In the genomic region with DNA sequence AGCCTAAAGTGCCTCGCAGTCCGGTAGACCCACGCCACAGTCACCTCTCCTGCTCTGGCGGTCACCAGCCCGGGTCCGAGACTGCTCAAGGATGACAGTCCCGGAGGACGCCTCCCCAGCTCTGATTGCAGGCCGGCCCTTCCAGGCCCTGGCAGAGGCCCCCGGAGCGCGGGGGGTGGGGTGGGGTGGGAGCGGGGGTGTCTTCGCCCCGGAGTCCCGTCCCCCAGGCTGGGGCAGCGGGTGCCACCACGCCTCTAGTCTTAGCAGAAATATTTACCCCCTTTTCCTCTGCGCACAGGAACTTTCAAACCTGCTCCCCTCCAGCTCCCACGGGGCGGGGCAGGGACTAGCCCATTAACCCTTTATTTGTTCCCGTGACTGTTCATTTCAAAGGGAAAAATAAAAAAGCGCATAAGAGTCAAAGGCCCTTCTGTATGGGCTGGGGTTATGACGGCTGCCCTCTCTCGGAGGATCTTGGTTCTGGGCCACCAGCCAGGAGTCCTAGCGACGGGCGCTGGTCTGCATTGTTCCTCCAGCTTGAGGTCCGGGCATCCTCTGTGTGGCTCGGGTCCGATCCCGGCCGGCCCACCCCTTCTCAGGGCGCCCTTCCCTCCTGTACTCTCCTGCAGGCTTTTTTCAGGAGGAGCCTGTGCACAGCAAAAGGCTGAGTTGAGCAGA, we compare ENCODE assay signal across 9 mouse cellular contexts. TPM values are rescaled to one million over a fixed set of nuclear protein-coding genes. Genes with fewer than 3 reads are reported as not detected.
DNase-seq lines count a peak whose midpoint lies in the region; ATAC-seq and TF ChIP-seq lines count a peak whose summit lies in the region.
"Had no signal": no experiment of that assay in that cellular context is flagged by ENCODE, and none has a peak within 500 bp of the region (broad histone marks: within the 10 kb centered on the region; RNA-seq: fewer than 3 reads in every experiment).

No protein-coding gene starts in this region.

- peak; percentile 19 for ATAC-seq in forebrain, postnatal 0 days
- peak; percentile 85 for ATAC-seq in hindbrain, embryonic 15.5 days (ENCODE audit: low FRiP score, low read depth)
- peak; percentile 71 for ATAC-seq in stomach, embryonic 16.5 days (ENCODE audit: insufficient read depth, low FRiP score)

- peak; percentile 38 for DNase-seq in layer of hippocampus, adult 11-12 months (ENCODE audit: low spot score)
- no peak for DNase-seq in layer of hippocampus, adult 9-10 months (ENCODE audit: low spot score)
- DNase-seq in cerebellum, adult 18-20 months, result peak; percentile 70 to 72
- DNase-seq in forebrain, postnatal 0 days, result no peak
- DNase-seq in limb, embryonic 10.5 days (ENCODE audit: low spot score), result peak; percentile 76
- DNase-seq in midbrain, embryonic 10.5 days (ENCODE audit: low spot score), result peak; percentile 74

- peak overlapping the region; percentile 100 for H3K4me2 ChIP-seq in forebrain, postnatal 0 days (ENCODE audit: low read depth)
- peak overlapping the region; percentile 95 for H3K4me2 ChIP-seq in hindbrain, embryonic 15.5 days
- peak overlapping the region; percentile 94 for H3K4me2 ChIP-seq in stomach, embryonic 16.5 days (ENCODE audit: low read depth, low read length)

- H3K9me3 ChIP-seq in forebrain, postnatal 0 days (ENCODE audit: low read length), result no peaks in the 10 kb centered on the region
- no peaks in the 10 kb centered on the region for H3K9me3 ChIP-seq in hindbrain, embryonic 15.5 days
- no peaks in the 10 kb centered on the region for H3K9me3 ChIP-seq in limb, embryonic 10.5 days (replicated peaks)
- H3K9me3 ChIP-seq in midbrain, embryonic 10.5 days (replicated peaks), result no peaks in the 10 kb centered on the region
- H3K9me3 ChIP-seq in stomach, embryonic 16.5 days (replicated peaks; ENCODE audit: control insufficient read depth, low read length), result no peaks in the 10 kb centered on the region
- H3K9me3 ChIP-seq: G1E had no signal

- 0 out of 2 replicates have a peak, but pooled peaks have one; percentile 34 for TF ChIP-seq CTCF in forebrain, postnatal 0 days (IDR thresholded peaks at IDR 0.05; ENCODE audit: low read depth)

- H3K9ac ChIP-seq in forebrain, postnatal 0 days, result peak overlapping the region; percentile 59
- peak overlapping the region; percentile 53 for H3K9ac ChIP-seq in hindbrain, embryonic 15.5 days
- peak overlapping the region; percentile 59 for H3K9ac ChIP-seq in stomach, embryonic 16.5 days (ENCODE audit: low read length)

- H3K36me3 ChIP-seq in forebrain, postnatal 0 days (ENCODE audit: insufficient read depth), result no peaks in the 10 kb centered on the region
- H3K36me3 ChIP-seq in hindbrain, embryonic 15.5 days, result no peaks in the 10 kb centered on the region
- H3K36me3 ChIP-seq in limb, embryonic 10.5 days, result no peaks in the 10 kb centered on the region
- no peaks in the 10 kb centered on the region for H3K36me3 ChIP-seq in midbrain, embryonic 10.5 days
- no peaks in the 10 kb centered on the region for H3K36me3 ChIP-seq in stomach, embryonic 16.5 days (ENCODE audit: control insufficient read depth, insufficient read depth, low read length)
- H3K36me3 ChIP-seq: G1E had no signal

- H3K4me1 ChIP-seq in forebrain, postnatal 0 days (ENCODE audit: insufficient read depth), result 0 out of 2 replicates have a peak, but pooled peaks cover 7% of the 10 kb centered on the region
- peaks cover 27% of the 10 kb centered on the region for H3K4me1 ChIP-seq in hindbrain, embryonic 15.5 days (replicated peaks)
- H3K4me1 ChIP-seq in limb, embryonic 10.5 days, result peaks cover 28% of the 10 kb centered on the region
- H3K4me1 ChIP-seq in midbrain, embryonic 10.5 days, result peaks cover 28% of the 10 kb centered on the region
- H3K4me1 ChIP-seq in stomach, embryonic 16.5 days (ENCODE audit: control insufficient read depth, insufficient read depth, low read length), result peaks cover 12% of the 10 kb centered on the region; the same call in 1 of the 2 replicates

- peak overlapping the region; percentile 49 for H3K4me3 ChIP-seq in forebrain, postnatal 0 days (ENCODE audit: low read depth, low read length)
- peak overlapping the region; percentile 49 for H3K4me3 ChIP-seq in hindbrain, embryonic 15.5 days
- H3K4me3 ChIP-seq in limb, embryonic 10.5 days, result peak overlapping the region; percentile 66
- peak overlapping the region; percentile 70 for H3K4me3 ChIP-seq in midbrain, embryonic 10.5 days
- peak overlapping the region; percentile 45 for H3K4me3 ChIP-seq in stomach, embryonic 16.5 days (replicated peaks; ENCODE audit: low read length)

- peak overlapping the region; percentile 45; the same call in 1 of the 2 replicates for H3K27ac ChIP-seq in forebrain, postnatal 0 days (ENCODE audit: low read depth, low read length)
- peak overlapping the region; percentile 72 for H3K27ac ChIP-seq in hindbrain, embryonic 15.5 days (replicated peaks)
- peak overlapping the region; percentile 74 for H3K27ac ChIP-seq in limb, embryonic 10.5 days
- H3K27ac ChIP-seq in midbrain, embryonic 10.5 days (replicated peaks), result peak overlapping the region; percentile 71
- no peak overlapping the region for H3K27ac ChIP-seq in stomach, embryonic 16.5 days (ENCODE audit: low read length)

- WGBS in forebrain, postnatal 0 days, result 2% methylated on average over 34 of the region's 34 CpGs
- under 1% methylated on average over 34 of the region's 34 CpGs for WGBS in hindbrain, embryonic 15.5 days
- WGBS in limb, embryonic 10.5 days, result under 1% methylated on average over 34 of the region's 34 CpGs
- under 1% methylated on average over 34 of the region's 34 CpGs for WGBS in midbrain, embryonic 10.5 days
- whole genome bisulfite sequencing in stomach, embryonic 16.5 days, result under 1% methylated on average over 34 of the region's 34 CpGs

- H3K27me3 ChIP-seq in forebrain, postnatal 0 days (ENCODE audit: insufficient read depth, low read length), result peaks cover 12% of the 10 kb centered on the region; the same call in 1 of the 2 replicates
- H3K27me3 ChIP-seq in hindbrain, embryonic 15.5 days, result 0 out of 2 replicates have a peak, but pooled peaks cover 12% of the 10 kb centered on the region
- peaks cover 68% of the 10 kb centered on the region for H3K27me3 ChIP-seq in limb, embryonic 10.5 days (ENCODE audit: low read depth, poor library complexity, severe bottlenecking)
- H3K27me3 ChIP-seq in midbrain, embryonic 10.5 days (ENCODE audit: low read depth, poor library complexity, severe bottlenecking), result peaks cover 79% of the 10 kb centered on the region
- peaks cover 18% of the 10 kb centered on the region; the same call in 1 of the 2 replicates for H3K27me3 ChIP-seq in stomach, embryonic 16.5 days (ENCODE audit: control insufficient read depth, insufficient read depth, low read length)

RNA-seq across cellular contexts. Expression of a gene that starts 0.4 kb away (rescaled TPM):
- total RNA-seq in forebrain, postnatal 0 days (2014; rRNA removed), result 4.3 and 6.8 TPM in 2 replicates
- polyA plus RNA-seq in forebrain, postnatal 0 days (2015; fragmentation: Nextera tagmentation; extraction: Ambion mirVana), result 0.79 and 2.5 TPM in 2 replicates
- polyA plus RNA-seq in hindbrain, embryonic 15.5 days (2015; fragmentation: Nextera tagmentation; extraction: Ambion mirVana), result 3.8 and 4.4 TPM in 2 replicates
- 1.4 TPM in 2 replicates for polyA plus RNA-seq in limb, embryonic 10.5 days (2016; fragmentation: Nextera tagmentation; extraction: Ambion mirVana)
- polyA plus RNA-seq in midbrain, embryonic 10.5 days (2016; fragmentation: Nextera tagmentation; extraction: Ambion mirVana), result 1.3 TPM in 2 replicates
- polyA plus RNA-seq in stomach, embryonic 16.5 days (2015; fragmentation: Nextera tagmentation; extraction: Ambion mirVana), result 1.9 and 2.0 TPM in 2 replicates

RNA-seq across cellular contexts. Expression of a gene that starts 50.7 kb away (rescaled TPM):
- total RNA-seq in forebrain, postnatal 0 days (2014; rRNA removed), result 575 and 636 TPM in 2 replicates
- polyA plus RNA-seq in forebrain, postnatal 0 days (2015; fragmentation: Nextera tagmentation; extraction: Ambion mirVana), result 454 and 459 TPM in 2 replicates
- 371 and 409 TPM in 2 replicates for polyA plus RNA-seq in hindbrain, embryonic 15.5 days (2015; fragmentation: Nextera tagmentation; extraction: Ambion mirVana)
- polyA plus RNA-seq in limb, embryonic 10.5 days (2016; fragmentation: Nextera tagmentation; extraction: Ambion mirVana), result 106 and 135 TPM in 2 replicates
- polyA plus RNA-seq in midbrain, embryonic 10.5 days (2016; fragmentation: Nextera tagmentation; extraction: Ambion mirVana), result 125 and 148 TPM in 2 replicates
- 97.0 and 111 TPM in 2 replicates for polyA plus RNA-seq in stomach, embryonic 16.5 days (2015; fragmentation: Nextera tagmentation; extraction: Ambion mirVana)
- polyA plus RNA-seq: G1E had no signal

RNA-seq across cellular contexts. Expression of a gene that starts 59.1 kb away (rescaled TPM):
- total RNA-seq in forebrain, postnatal 0 days (2014; rRNA removed), result 56.8 and 65.6 TPM in 2 replicates
- 20.9 and 29.8 TPM in 2 replicates for polyA plus RNA-seq in forebrain, postnatal 0 days (2015; fragmentation: Nextera tagmentation; extraction: Ambion mirVana)
- 26.9 and 27.9 TPM in 2 replicates for polyA plus RNA-seq in hindbrain, embryonic 15.5 days (2015; fragmentation: Nextera tagmentation; extraction: Ambion mirVana)
- polyA plus RNA-seq in limb, embryonic 10.5 days (2016; fragmentation: Nextera tagmentation; extraction: Ambion mirVana), result 12.3 and 16.2 TPM in 2 replicates
- 15.8 and 21.9 TPM in 2 replicates for polyA plus RNA-seq in midbrain, embryonic 10.5 days (2016; fragmentation: Nextera tagmentation; extraction: Ambion mirVana)
- polyA plus RNA-seq in stomach, embryonic 16.5 days (2015; fragmentation: Nextera tagmentation; extraction: Ambion mirVana), result 16.1 and 17.2 TPM in 2 replicates

Comparison
In these comparisons a context has a peak if more than half of its experiments do, and no peak if none do; other contexts are left out.
1. DNase-seq: peak in layer of hippocampus, adult 11-12 months (single experiment), cerebellum, adult 18-20 months (2 of 2), limb, embryonic 10.5 days (single experiment) and midbrain, embryonic 10.5 days (single experiment); none in layer of hippocampus, adult 9-10 months (single experiment) and forebrain, postnatal 0 days (single experiment).
2. ATAC-seq: peak in every context shown above with its lines; median percentile 85 in hindbrain, embryonic 15.5 days; 71 in stomach, embryonic 16.5 days; 19 in forebrain, postnatal 0 days.
3. Peak in every context shown above with its lines, with median percentiles within 50 percentile points of each other: H3K4me2 ChIP-seq, H3K4me3 ChIP-seq and H3K9ac ChIP-seq.